Comparison of ENCODE assay signal across 8 mouse cellular contexts in the genomic region with DNA sequence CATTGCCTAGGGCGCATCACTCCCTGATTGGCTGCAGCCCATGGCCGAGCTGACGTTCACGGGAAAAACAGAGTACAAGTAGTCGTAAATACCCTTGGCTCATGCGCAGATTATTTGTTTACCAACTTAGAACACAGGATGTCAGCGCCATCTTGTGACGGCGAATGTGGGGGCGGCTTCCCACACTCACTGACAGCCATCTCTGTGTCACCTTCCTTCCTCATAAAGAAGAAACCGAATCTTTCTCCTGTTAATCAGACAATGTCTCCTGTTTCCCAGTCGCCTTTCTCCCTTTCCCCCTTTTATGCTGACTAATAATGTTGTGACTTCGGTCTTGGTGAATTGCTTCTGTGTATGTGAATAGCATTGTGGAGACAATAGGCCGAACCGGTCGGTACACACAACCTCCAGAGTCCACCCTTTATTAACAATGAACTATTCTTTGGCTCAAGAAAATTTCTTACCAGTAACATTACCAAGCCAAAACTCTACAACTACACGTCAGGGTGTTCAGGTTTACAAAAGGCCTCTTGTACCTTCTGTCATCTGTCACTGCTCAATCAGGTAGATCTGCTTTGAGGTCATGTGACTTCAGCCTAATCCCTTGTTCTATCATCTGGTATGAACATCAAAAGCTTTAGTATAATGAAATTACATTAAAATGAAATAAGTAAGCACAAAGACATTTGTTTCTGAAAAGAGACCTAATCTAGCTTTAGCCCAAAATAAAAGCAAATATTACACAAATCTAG. TPM values are rescaled to one million over a fixed set of nuclear protein-coding genes. Genes with fewer than 3 reads are reported as not detected.
DNase-seq lines count a peak whose midpoint lies in the region; ATAC-seq and TF ChIP-seq lines count a peak whose summit lies in the region.

No protein-coding gene starts in this region.

- TF ChIP-seq CTCF in hindbrain, postnatal 0 days (IDR thresholded peaks at IDR 0.05; ENCODE audit: low read depth): peak; percentile 31; the same call in 1 of the 2 replicates

- DNase-seq in layer of hippocampus, adult 11-12 months (ENCODE audit: low spot score): peak; percentile 45
- DNase-seq in layer of hippocampus, postnatal 25 days (ENCODE audit: extremely low spot score in 1 of 2, low spot score in 1 of 2): no peak
- peak; percentile 70 for DNase-seq in brain, adult 2 months (ENCODE audit: low read depth, low spot score)
- DNase-seq in hindbrain, postnatal 0 days (ENCODE audit: low spot score): no peak
- peak; percentile 27 for DNase-seq in liver
- DNase-seq in urinary bladder, postnatal 10 days (ENCODE audit: low spot score): no peak

- no peak overlapping the region for H3K9ac ChIP-seq in forebrain, embryonic 15.5 days (replicated peaks)
- H3K9ac ChIP-seq in hindbrain, postnatal 0 days (replicated peaks; ENCODE audit: low read length): no peak overlapping the region; the same call in 1 of the 2 replicates

- H3K4me3 ChIP-seq in forebrain, embryonic 15.5 days: peak overlapping the region; percentile 11; the same call in 1 of the 2 replicates
- H3K4me3 ChIP-seq in hindbrain, postnatal 0 days (ENCODE audit: low read length): no peak overlapping the region

- no peaks in the 10 kb centered on the region for H3K27me3 ChIP-seq in forebrain, embryonic 15.5 days
- H3K27me3 ChIP-seq in hindbrain, postnatal 0 days (ENCODE audit: insufficient read depth, low read length): no peaks in the 10 kb centered on the region

- H3K4me2 ChIP-seq in forebrain, embryonic 15.5 days (replicated peaks): peak overlapping the region; percentile 14; the same call in 1 of the 2 replicates
- 0 out of 2 replicates have a peak overlapping the region, but pooled peaks have one; percentile 18 for H3K4me2 ChIP-seq in hindbrain, postnatal 0 days (ENCODE audit: low read depth, low read length)

- no peaks in the 10 kb centered on the region for H3K36me3 ChIP-seq in forebrain, embryonic 15.5 days
- H3K36me3 ChIP-seq in hindbrain, postnatal 0 days (ENCODE audit: insufficient read depth, low read length): no peaks in the 10 kb centered on the region

- 49% methylated on average over 12 of the region's 17 CpGs for WGBS in forebrain, embryonic 15.5 days
- 52% methylated on average over 11 of the region's 17 CpGs for WGBS in hindbrain, postnatal 0 days

- peak; percentile 81 for ATAC-seq in forebrain, embryonic 15.5 days (replicated peaks)
- ATAC-seq in hindbrain, postnatal 0 days: peak; percentile 89
- ATAC-seq in monocyte, adult 5-6 weeks (replicated peaks; ENCODE audit: insufficient number of reproducible peaks, low FRiP score, low TSS enrichment, poor library complexity, severe bottlenecking): peak; percentile 84

- no peaks in the 10 kb centered on the region for H3K4me1 ChIP-seq in forebrain, embryonic 15.5 days
- H3K4me1 ChIP-seq in hindbrain, postnatal 0 days (ENCODE audit: insufficient read depth, low read length): no peaks in the 10 kb centered on the region

- peak overlapping the region; percentile 72 for H3K27ac ChIP-seq in forebrain, embryonic 15.5 days (replicated peaks)
- H3K27ac ChIP-seq in hindbrain, postnatal 0 days: peak overlapping the region; percentile 78

- H3K9me3 ChIP-seq in forebrain, embryonic 15.5 days: no peaks in the 10 kb centered on the region
- H3K9me3 ChIP-seq in hindbrain, postnatal 0 days (ENCODE audit: low read length): no peaks in the 10 kb centered on the region

RNA-seq across cellular contexts. Expression of a gene that starts 22.6 kb away (rescaled TPM):
- total RNA-seq in layer of hippocampus, postnatal 25 days (2021): 1 to 10 TPM; 1.1 to 1.2 TPM
- polyA plus RNA-seq in forebrain, embryonic 15.5 days (2015; fragmentation: Nextera tagmentation; extraction: Ambion mirVana): 1.1 and 1.4 TPM in 2 replicates
- total RNA-seq in hindbrain, postnatal 0 days (2014; rRNA removed): 2.1 and 3.8 TPM in 2 replicates
- polyA plus RNA-seq in hindbrain, postnatal 0 days (2015; fragmentation: Nextera tagmentation; extraction: Ambion mirVana): 2.9 and 3.2 TPM in 2 replicates
- 0.86 to 3.1 TPM (median 2.8 TPM) in 3 replicates for total RNA-seq in monocyte, adult 5-6 weeks (2017)

RNA-seq across cellular contexts. Expression of a gene that starts 41.7 kb away (rescaled TPM):
- total RNA-seq in layer of hippocampus, postnatal 25 days (2021): 10 to 100 TPM; 12.4 to 13.2 TPM
- polyA plus RNA-seq in forebrain, embryonic 15.5 days (2015; fragmentation: Nextera tagmentation; extraction: Ambion mirVana): 6.0 and 7.7 TPM in 2 replicates
- total RNA-seq in hindbrain, postnatal 0 days (2014; rRNA removed): 12.4 and 12.9 TPM in 2 replicates
- polyA plus RNA-seq in hindbrain, postnatal 0 days (2015; fragmentation: Nextera tagmentation; extraction: Ambion mirVana): 11.9 and 13.5 TPM in 2 replicates
- not detected in 3 replicates for total RNA-seq in monocyte, adult 5-6 weeks (2017)

RNA-seq across cellular contexts. Expression of a gene that starts 56.6 kb away (rescaled TPM):
- total RNA-seq in layer of hippocampus, postnatal 25 days (2021): 10 to 100 TPM; 93.3 to 93.7 TPM
- polyA plus RNA-seq in forebrain, embryonic 15.5 days (2015; fragmentation: Nextera tagmentation; extraction: Ambion mirVana): 349 and 353 TPM in 2 replicates
- total RNA-seq in hindbrain, postnatal 0 days (2014; rRNA removed): 101 and 123 TPM in 2 replicates
- 320 and 328 TPM in 2 replicates for polyA plus RNA-seq in hindbrain, postnatal 0 days (2015; fragmentation: Nextera tagmentation; extraction: Ambion mirVana)
- 102 to 141 TPM (median 133 TPM) in 3 replicates for total RNA-seq in monocyte, adult 5-6 weeks (2017)

RNA-seq across cellular contexts. Expression of a gene that starts 56.6 kb away (rescaled TPM):
- 10 to 100 TPM; 13.2 to 14.0 TPM for total RNA-seq in layer of hippocampus, postnatal 25 days (2021)
- 21.6 and 23.5 TPM in 2 replicates for polyA plus RNA-seq in forebrain, embryonic 15.5 days (2015; fragmentation: Nextera tagmentation; extraction: Ambion mirVana)
- total RNA-seq in hindbrain, postnatal 0 days (2014; rRNA removed): 10.0 and 13.1 TPM in 2 replicates
- polyA plus RNA-seq in hindbrain, postnatal 0 days (2015; fragmentation: Nextera tagmentation; extraction: Ambion mirVana): 12.3 and 14.1 TPM in 2 replicates
- 25.1 to 42.9 TPM (median 36.4 TPM) in 3 replicates for total RNA-seq in monocyte, adult 5-6 weeks (2017)

RNA-seq across cellular contexts. Expression of a gene that starts 57.2 kb away (rescaled TPM):
- 10 to 100 TPM; 20.8 to 23.3 TPM for total RNA-seq in layer of hippocampus, postnatal 25 days (2021)
- 17.1 and 25.6 TPM in 2 replicates for polyA plus RNA-seq in forebrain, embryonic 15.5 days (2015; fragmentation: Nextera tagmentation; extraction: Ambion mirVana)
- total RNA-seq in hindbrain, postnatal 0 days (2014; rRNA removed): 34.7 and 37.3 TPM in 2 replicates
- polyA plus RNA-seq in hindbrain, postnatal 0 days (2015; fragmentation: Nextera tagmentation; extraction: Ambion mirVana): 38.0 and 42.8 TPM in 2 replicates
- total RNA-seq in monocyte, adult 5-6 weeks (2017): 4.0 to 27.9 TPM (median 7.6 TPM) in 3 replicates

Comparison
In these comparisons a context has a peak if more than half of its experiments do, and no peak if none do; other contexts are left out.
1. DNase-seq: peak in layer of hippocampus, adult 11-12 months (single experiment), brain, adult 2 months (single experiment) and liver (single experiment); none in layer of hippocampus, postnatal 25 days (0 of 2), hindbrain, postnatal 0 days (single experiment) and urinary bladder, postnatal 10 days (single experiment).
2. RNA of a gene that starts 41.7 kb away (total RNA-seq): 12.4 to 13.2 TPM in layer of hippocampus, postnatal 25 days and 12.4 to 12.9 TPM in hindbrain, postnatal 0 days; not detected in monocyte, adult 5-6 weeks; every median in the first group is over 10 times any median in the second.
3. Peak in every context shown above with its lines, with median percentiles within 50 percentile points of each other: ATAC-seq.